Mouse (Mus musculus) induced T-regulatory cell, adult 2 months (primary cell): ENCODE measurements around the gene Gm37240.

ENCODE experiments used
- DNase-seq: peaks from one replicate; pipeline ENCODE4 v3.0.0-alpha.2; 2012; ENCODE audit warnings: low read depth

Gm37240 gene

GRCm38 (mm10) chr3:85827283-85827682 is 60.0 kb downstream of the Gm37240 start:
- no peak for DNase-seq

GRCm38 (mm10) chr3:85820839-85821548 is 66.3 kb downstream of the Gm37240 start:
- DNase-seq = no peak

- no peak for DNase-seq
Observed at GRCm38 (mm10) chr3:85819319-85819718, 68.0 kb downstream of the Gm37240 start.

- no peak for DNase-seq
Observed at GRCm38 (mm10) chr3:85817191-85817590, 70.1 kb downstream of the Gm37240 start, which contains the start of gene Fam160a1. Fam160a1 (minus strand) TSS chr3:85817291.

- no peak for DNase-seq
Observed at GRCm38 (mm10) chr3:85814241-85814640, 73.1 kb downstream of the Gm37240 start.

GRCm38 (mm10) chr3:85813101-85814014 is 74.0 kb downstream of the Gm37240 start:
- no peak for DNase-seq

GRCm38 (mm10) chr3:85812010-85812409 is 75.3 kb downstream of the Gm37240 start:
- no peak for DNase-seq

GRCm38 (mm10) chr3:85793166-85793565 is 94.2 kb downstream of the Gm37240 start:
- DNase-seq = no peak

GRCm38 (mm10) chr3:85789748-85790147 is 97.6 kb downstream of the Gm37240 start:
- no peak for DNase-seq

GRCm38 (mm10) chr3:85786501-85786900 is 100.8 kb downstream of the Gm37240 start:
- no peak for DNase-seq

- DNase-seq = no peak
Observed at GRCm38 (mm10) chr3:85780906-85781305, 106.4 kb downstream of the Gm37240 start.

- no peak for DNase-seq
Observed at GRCm38 (mm10) chr3:85780332-85780731, 107.0 kb downstream of the Gm37240 start.

GRCm38 (mm10) chr3:85777841-85778240 is 109.5 kb downstream of the Gm37240 start:
- no peak for DNase-seq

- no peak for DNase-seq
Observed at GRCm38 (mm10) chr3:85777356-85777755, 110.0 kb downstream of the Gm37240 start.

GRCm38 (mm10) chr3:85776707-85777106 is 110.6 kb downstream of the Gm37240 start:
- no peak for DNase-seq

GRCm38 (mm10) chr3:85776126-85776525 is 111.2 kb downstream of the Gm37240 start:
- no peak for DNase-seq

- DNase-seq = no peak
Observed at GRCm38 (mm10) chr3:85773886-85774285, 113.4 kb downstream of the Gm37240 start.

- DNase-seq = peak; percentile 3
Observed at GRCm38 (mm10) chr3:85773425-85773824, 113.9 kb downstream of the Gm37240 start.

- no peak for DNase-seq
Observed at GRCm38 (mm10) chr3:85764937-85765337, 122.4 kb downstream of the Gm37240 start.

- DNase-seq = no peak
Observed at GRCm38 (mm10) chr3:85764008-85764834, 123.1 kb downstream of the Gm37240 start.

GRCm38 (mm10) chr3:85757944-85758343 is 129.4 kb downstream of the Gm37240 start:
- DNase-seq = no peak

- no peak for DNase-seq
Observed at GRCm38 (mm10) chr3:85757435-85757834, 129.9 kb downstream of the Gm37240 start.
